Mouse (Mus musculus) myocyte (in vitro differentiated cells): Measurements from ENCODE around the gene 4930402K13Rik. TPM values are rescaled to one million over a fixed set of nuclear protein-coding genes. Genes with fewer than 3 reads are reported as not detected.
"Not testable (repeated sequence)": the region's sequence is repeated elsewhere in the genome, so short reads cannot be mapped to it uniquely, and the experiment has no call there.

Experiments used
- H3K27me3 ChIP-seq: one replicate; pipeline ENCODE4 v1.6.1; 2011; ENCODE audit not compliant: control insufficient read depth, insufficient read depth, insufficient read length
- H3K36me3 ChIP-seq: one replicate; pipeline ENCODE4 v1.6.1; 2011; ENCODE audit not compliant: control insufficient read depth, insufficient read depth
- H3K4me2 ChIP-seq: one replicate; pipeline ENCODE4 v1.6.1; 2011; ENCODE audit warnings: low read depth, control low read depth
- H3K4me3 ChIP-seq: one replicate; pipeline ENCODE4 v1.5.1; 2011; ENCODE audit warnings: mild to moderate bottlenecking, control low read depth, moderate library complexity
- H3K79me2 ChIP-seq: one replicate; pipeline ENCODE4 v1.6.1; 2011; ENCODE audit not compliant: control insufficient read depth, insufficient read depth
- H3ac ChIP-seq: one replicate; pipeline ENCODE4 v1.6.1; 2011; ENCODE audit not compliant: control insufficient read depth, insufficient read length
- CEBPB ChIP-seq: IDR thresholded peaks from 2 replicates; pipeline ENCODE4 v1.6.1; 2011; ENCODE audit warnings: mild to moderate bottlenecking, moderate library complexity; ENCODE audit not compliant: poor library complexity, insufficient read depth, severe bottlenecking
- E2F4 ChIP-seq: IDR thresholded peaks from one replicate; pipeline ENCODE4 v1.6.1; 2011; ENCODE audit warnings: mild to moderate bottlenecking, control low read depth, moderate library complexity; ENCODE audit not compliant: insufficient read depth
- MAX ChIP-seq: IDR thresholded peaks from one replicate; pipeline ENCODE4 v1.6.1; 2011; ENCODE audit warnings: low read depth, mild to moderate bottlenecking, control low read depth
- MYOD1 ChIP-seq, 3 experiments: IDR thresholded peaks; one replicate each; pipeline ENCODE4 v1.6.1; 2011; ENCODE audit warnings: control low read depth in 2 of 3, low read depth in 2 of 3, mild to moderate bottlenecking in 2 of 3, moderate library complexity in 1 of 3; ENCODE audit not compliant: insufficient read length in 2 of 3, control insufficient read depth in 1 of 3
- MYOG ChIP-seq, 3 experiments: IDR thresholded peaks; one replicate each; pipeline ENCODE4 v1.6.1; 2011; ENCODE audit warnings: control low read depth in 2 of 3, low read depth in 2 of 3, mild to moderate bottlenecking in 2 of 3; ENCODE audit not compliant: insufficient read length in 2 of 3, control insufficient read depth in 1 of 3, insufficient read depth in 1 of 3
- POLR2A ChIP-seq: IDR thresholded peaks from one replicate; pipeline ENCODE4 v1.6.1; 2011; ENCODE audit warnings: low read depth, mild to moderate bottlenecking, control low read depth, moderate library complexity; ENCODE audit not compliant: insufficient read length
- POLR2AphosphoS2 ChIP-seq: IDR thresholded peaks from one replicate; pipeline ENCODE4 v1.6.1; 2011; ENCODE audit warnings: low read depth, control low read depth; ENCODE audit not compliant: insufficient read length
- REST ChIP-seq: IDR thresholded peaks from one replicate; pipeline ENCODE4 v1.6.1; 2011; ENCODE audit warnings: mild to moderate bottlenecking, control low read depth, moderate library complexity; ENCODE audit not compliant: insufficient read depth, insufficient read length
- SRF ChIP-seq: IDR thresholded peaks from one replicate; pipeline ENCODE4 v1.6.1; 2011; ENCODE audit warnings: low read depth; ENCODE audit not compliant: control insufficient read depth, insufficient read length
- TCF12 ChIP-seq: IDR thresholded peaks from one replicate; pipeline ENCODE4 v1.6.1; 2011; ENCODE audit warnings: mild to moderate bottlenecking, control low read depth; ENCODE audit not compliant: poor library complexity, insufficient read depth, severe bottlenecking
- TCF3 ChIP-seq: IDR thresholded peaks from one replicate; pipeline ENCODE4 v1.6.1; 2011; ENCODE audit warnings: low read depth, control low read depth; ENCODE audit not compliant: insufficient read length
- USF1 ChIP-seq: IDR thresholded peaks from one replicate; pipeline ENCODE4 v1.6.1; 2011; ENCODE audit warnings: low read depth, mild to moderate bottlenecking, control low read depth, moderate library complexity
- polyA plus RNA-seq: library from polyadenylated mRNA; unstranded; fragments of >200 nt; fragmentation: generic; extraction: Trizol; gene quantifications from one replicate; pipeline ENCODE4 v1.2.1, GENCODE M21; 2012; ENCODE audit warnings: missing spikeins

4930402K13Rik gene
- not detected for polyA plus RNA-seq

GRCm38 (mm10) chrX:9104262-9104661 is at the start of gene 4930402K13Rik:
Gene 4930402K13Rik (plus strand): TSS chrX:9104562.
- Histone ChIP-seq H3K4me3 (no peak within 1 kb of the TSS), H3ac (no peak within 1 kb of the TSS), H3K79me2 (no peaks in the 10 kb centered on the region), H3K27me3 (no peaks in the 10 kb centered on the region), H3K4me2 (no peak within 1 kb of the TSS), H3K36me3 (no peaks in the 10 kb centered on the region)
- TF ChIP-seq TCF12: no peak
- TF ChIP-seq E2F4: no peak
- TF ChIP-seq POLR2AphosphoS2: no peak
- no peak for TF ChIP-seq USF1
- TF ChIP-seq REST: no peak
- no peak for TF ChIP-seq TCF3
- no peak for TF ChIP-seq CEBPB
- no peak for TF ChIP-seq POLR2A
- TF ChIP-seq MYOG (IDR thresholded peaks at IDR 0.05; ENCODE audit: control insufficient read depth in 1 of 3, insufficient read depth in 1 of 3, insufficient read length in 2 of 3, low read depth in 2 of 3): no peak
- TF ChIP-seq SRF: no peak
- TF ChIP-seq MYOD1 (IDR thresholded peaks at IDR 0.05; ENCODE audit: control insufficient read depth in 1 of 3, insufficient read length in 2 of 3, low read depth in 2 of 3): no peak
- TF ChIP-seq MAX: no peak

GRCm38 (mm10) chrX:9060952-9061351 is 43.4 kb upstream of the 4930402K13Rik start:
- H3K4me3 ChIP-seq, H3K79me2 ChIP-seq, H3K36me3 ChIP-seq, H3K4me2 ChIP-seq, H3K27me3 ChIP-seq, H3ac ChIP-seq: not testable (repeated sequence)

- no peaks in the 10 kb centered on the region for H3K27me3 ChIP-seq
- no peaks in the 10 kb centered on the region for H3K79me2 ChIP-seq
- no peaks in the 10 kb centered on the region for H3K36me3 ChIP-seq
- H3ac ChIP-seq: no peak overlapping the region
- H3K4me2 ChIP-seq: no peak overlapping the region
- no peak overlapping the region for H3K4me3 ChIP-seq
- no peak for TF ChIP-seq MYOD1 (IDR thresholded peaks at IDR 0.05; ENCODE audit: control insufficient read depth in 1 of 3, insufficient read length in 2 of 3, low read depth in 2 of 3)
- TF ChIP-seq TCF12: no peak
- no peak for TF ChIP-seq MAX
- TF ChIP-seq REST: no peak
- TF ChIP-seq POLR2A: no peak
- no peak for TF ChIP-seq E2F4
- no peak for TF ChIP-seq POLR2AphosphoS2
- no peak for TF ChIP-seq CEBPB
- TF ChIP-seq SRF: no peak
- TF ChIP-seq MYOG (IDR thresholded peaks at IDR 0.05; ENCODE audit: control insufficient read depth in 1 of 3, insufficient read depth in 1 of 3, insufficient read length in 2 of 3, low read depth in 2 of 3): no peak
- no peak for TF ChIP-seq USF1
- no peak for TF ChIP-seq TCF3
These were observed 42.3 kb upstream of the 4930402K13Rik start for GRCm38 (mm10) chrX:9062101-9062500.

DNA sequence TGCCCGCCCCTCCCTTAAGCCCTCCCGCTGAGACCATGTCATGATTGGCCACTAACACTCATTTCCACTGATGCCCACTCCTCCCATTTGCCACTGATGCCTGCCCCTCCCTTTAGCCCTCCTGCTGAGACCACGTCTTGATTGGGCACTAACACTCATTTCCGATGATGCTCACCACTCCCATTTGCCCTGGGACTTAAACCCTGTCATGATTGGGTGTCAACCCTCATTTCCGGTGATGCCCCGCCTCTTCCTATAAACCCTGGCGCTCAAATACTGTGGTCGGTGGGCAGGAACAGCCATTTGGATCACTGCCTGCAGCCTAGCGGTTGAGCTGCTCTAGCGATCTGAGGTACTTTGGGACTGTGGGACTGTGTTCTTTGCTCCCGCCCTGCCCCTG is 41.6 kb upstream of the 4930402K13Rik start, which contains the start of gene Fthl17f:
TSS of gene Fthl17f (plus strand) at position 301 of the 400 bp plus-strand sequence.
- H3K36me3 ChIP-seq, H3K4me2 ChIP-seq, H3K79me2 ChIP-seq, H3ac ChIP-seq, H3K27me3 ChIP-seq, H3K4me3 ChIP-seq: not testable (repeated sequence)

- not testable (repeated sequence) for H3K36me3 ChIP-seq, H3K4me3 ChIP-seq, H3K4me2 ChIP-seq, H3ac ChIP-seq, H3K79me2 ChIP-seq, H3K27me3 ChIP-seq
These were observed 26.7 kb upstream of the 4930402K13Rik start for GRCm38 (mm10) chrX:9077699-9078098.

DNA sequence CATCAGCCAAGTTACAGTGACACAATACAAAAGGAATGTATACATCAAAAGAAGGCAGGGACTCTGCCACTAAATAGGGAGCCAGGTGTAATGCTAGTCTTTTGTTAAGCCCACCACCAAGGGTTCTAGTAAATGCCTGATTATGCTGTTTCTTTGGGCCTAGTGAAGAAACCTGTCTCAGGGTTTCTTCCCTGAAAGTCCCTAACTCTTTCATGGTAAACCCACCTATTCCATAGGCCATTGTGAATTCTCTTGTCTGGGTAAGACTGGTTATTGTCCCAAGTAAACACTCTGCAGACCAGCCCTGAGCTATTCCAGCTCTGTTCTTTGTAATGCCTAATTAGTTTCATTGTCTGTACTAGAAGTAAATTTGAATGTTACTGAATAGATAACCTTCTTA is 9.3 kb upstream of the 4930402K13Rik start:
- not testable (repeated sequence) for H3ac ChIP-seq, H3K27me3 ChIP-seq, H3K4me2 ChIP-seq, H3K36me3 ChIP-seq, H3K79me2 ChIP-seq, H3K4me3 ChIP-seq
